Comparison of ENCODE assay signal across 13 mouse cellular contexts in the genomic region with DNA sequence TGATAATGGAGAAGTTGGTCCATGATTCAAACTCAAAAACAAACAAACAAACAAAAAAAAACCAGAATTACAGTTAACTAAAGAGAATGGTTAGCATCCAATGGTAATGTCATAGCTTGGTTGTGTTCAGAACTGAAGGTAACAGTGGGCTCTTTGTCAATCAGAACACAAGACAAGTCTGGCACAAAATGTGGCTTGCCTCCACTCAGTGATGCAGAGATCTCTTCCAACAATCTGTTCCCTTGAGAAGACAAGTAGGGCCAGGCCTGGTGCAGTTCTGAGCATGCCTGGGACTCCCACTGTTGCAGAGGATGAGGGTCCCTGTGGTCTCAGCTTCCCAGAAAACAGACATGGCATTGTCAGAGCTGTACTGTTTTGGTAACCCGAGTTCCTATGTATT.
"Had no signal": no experiment of that assay in that cellular context is flagged by ENCODE, and none has a peak within 500 bp of the region (broad histone marks: within the 10 kb centered on the region; RNA-seq: fewer than 3 reads in every experiment).

No protein-coding gene starts in this region.

- H3K4me1 ChIP-seq: limb, embryonic 15.5 days; liver, embryonic 12.5 days; midbrain, embryonic 12.5 days; stomach, embryonic 15.5 days had no signal

- H3K4me2 ChIP-seq: limb, embryonic 15.5 days; liver, embryonic 12.5 days; lung, embryonic 14.5 days; midbrain, embryonic 12.5 days; stomach, embryonic 15.5 days had no signal

- ATAC-seq: liver, embryonic 12.5 days had no signal

- H3K27ac ChIP-seq: kidney, postnatal 0 days; limb, embryonic 15.5 days; liver, embryonic 12.5 days; midbrain, embryonic 12.5 days; stomach, embryonic 15.5 days had no signal

- H3K9me3 ChIP-seq: limb, embryonic 15.5 days; liver, embryonic 12.5 days; megakaryocyte, embryonic 14.5 days; midbrain, embryonic 12.5 days; stomach, embryonic 15.5 days had no signal

- DNase-seq: kidney, adult 11 months; kidney, adult 9 months; lung, embryonic 14.5 days; lung, postnatal 10 days; right cerebral cortex, postnatal 14 days; thymus, adult 2 months; thymus, postnatal 25 days had no signal

- H3K4me3 ChIP-seq: limb, embryonic 15.5 days; liver, embryonic 12.5 days; megakaryocyte, embryonic 14.5 days; midbrain, embryonic 12.5 days; stomach, embryonic 15.5 days had no signal

- H3K36me3 ChIP-seq: liver, embryonic 12.5 days; stomach, embryonic 15.5 days had no signal

- H3K27me3 ChIP-seq: limb, embryonic 15.5 days; liver, embryonic 12.5 days; megakaryocyte, embryonic 14.5 days; midbrain, embryonic 12.5 days; stomach, embryonic 15.5 days had no signal

- H3K9ac ChIP-seq: limb, embryonic 15.5 days; liver, embryonic 12.5 days; lung, embryonic 14.5 days; midbrain, embryonic 12.5 days; stomach, embryonic 15.5 days had no signal
